Mouse (Mus musculus): ENCODE data around the gene Atxn7l3.

The Atxn7l3 gene

GRCm38 (mm10) chr11:102318576-102319409, 22.4 kb upstream of the Atxn7l3 start:
- DNase-seq (ENCODE audit: low read depth, low spot score) = peak; percentile 79

GRCm38 (mm10) chr11:102317901-102318575, 21.6 kb upstream of the Atxn7l3 start:
- peak; percentile 79 for DNase-seq (ENCODE audit: low read depth, low spot score)

- peak; percentile 76 for DNase-seq (ENCODE audit: low read depth, low spot score)
These were observed 21.0 kb upstream of the Atxn7l3 start for GRCm38 (mm10) chr11:102317298-102317900.

GRCm38 (mm10) chr11:102316572-102317297, 20.3 kb upstream of the Atxn7l3 start:
- peak; percentile 93 for DNase-seq (ENCODE audit: low read depth, low spot score)

- peak; percentile 50 for DNase-seq (ENCODE audit: low read depth, low spot score)
These were observed 19.5 kb upstream of the Atxn7l3 start for GRCm38 (mm10) chr11:102315690-102316571.

GRCm38 (mm10) chr11:102314321-102314720, 17.9 kb upstream of the Atxn7l3 start:
- no peak for DNase-seq (ENCODE audit: low read depth, low spot score)

- DNase-seq (ENCODE audit: low read depth, low spot score) = no peak
These were observed 16.2 kb upstream of the Atxn7l3 start for GRCm38 (mm10) chr11:102312586-102312985.

GRCm38 (mm10) chr11:102311966-102312365, 15.5 kb upstream of the Atxn7l3 start:
- no peak for DNase-seq (ENCODE audit: low read depth, low spot score)

- no peak for DNase-seq (ENCODE audit: low read depth, low spot score)
These were observed 14.6 kb upstream of the Atxn7l3 start for GRCm38 (mm10) chr11:102310768-102311695.

GRCm38 (mm10) chr11:102309821-102310617, 13.6 kb upstream of the Atxn7l3 start:
- no peak for DNase-seq (ENCODE audit: low read depth, low spot score)

- peak; percentile 98 for DNase-seq (ENCODE audit: low read depth, low spot score)
These were observed 12.5 kb upstream of the Atxn7l3 start for GRCm38 (mm10) chr11:102308979-102309378.

- DNase-seq (ENCODE audit: low read depth, low spot score) = no peak
These were observed 11.7 kb upstream of the Atxn7l3 start for GRCm38 (mm10) chr11:102308104-102308503.

GRCm38 (mm10) chr11:102305359-102305758, 8.9 kb upstream of the Atxn7l3 start:
- no peak for DNase-seq (ENCODE audit: low read depth, low spot score)

GRCm38 (mm10) chr11:102304141-102304540, 7.7 kb upstream of the Atxn7l3 start:
- DNase-seq (ENCODE audit: low read depth, low spot score) = no peak

GRCm38 (mm10) chr11:102299839-102300238, 3.4 kb upstream of the Atxn7l3 start:
- DNase-seq (ENCODE audit: low read depth, low spot score) = peak; percentile 71

- DNase-seq (ENCODE audit: low read depth, low spot score) = peak; percentile 59
These were observed 1.4 kb upstream of the Atxn7l3 start for GRCm38 (mm10) chr11:102297577-102298556.

GRCm38 (mm10) chr11:102295598-102296471, 596 bp downstream of the Atxn7l3 start:
- DNase-seq (ENCODE audit: low read depth, low spot score) = peak; percentile 26

Measured in brain, adult 2 months (tissue).